Mouse (Mus musculus) neural tube, embryonic 12.5 days (tissue): ENCODE results near the gene Rgs11. TPM values are rescaled to one million over a fixed set of nuclear protein-coding genes. Genes with fewer than 3 reads are reported as not detected.

Source experiments
- polyA plus RNA-seq: library from polyadenylated mRNA; unstranded; fragments of >200 nt; fragmentation: Nextera tagmentation; extraction: Ambion mirVana; gene quantifications from 2 replicates; pipeline ENCODE4 v1.2.1, GENCODE M21; 2016

Gene Rgs11
- polyA plus RNA-seq, 1 experiment from 2014 or later: 6.3 TPM

Other genes with a start within 250 kb of the Rgs11 start
- 28.2 and 31.5 TPM in 2 replicates for gene Capn15, start 217.2 kb upstream of the Rgs11 start, polyA plus RNA-seq
- 33.8 and 36.7 TPM in 2 replicates for gene Rab11fip3, start 133.4 kb upstream of the Rgs11 start, polyA plus RNA-seq
- 28.6 and 30.1 TPM in 2 replicates for gene Decr2, start 112.6 kb upstream of the Rgs11 start, polyA plus RNA-seq
- 50.8 and 54.4 TPM in 2 replicates for gene Nme4, start 107.3 kb upstream of the Rgs11 start, polyA plus RNA-seq
- gene Tmem8, start 89.7 kb upstream of the Rgs11 start, polyA plus RNA-seq: 2.3 and 2.4 TPM in 2 replicates
- 190 and 200 TPM in 2 replicates for gene Mrpl28, start 79.5 kb upstream of the Rgs11 start, polyA plus RNA-seq
- gene Axin1, start 64.3 kb upstream of the Rgs11 start, polyA plus RNA-seq: 22.6 and 23.4 TPM in 2 replicates
- 0.15 and 0.60 TPM in 2 replicates for gene Pdia2, start 3.9 kb upstream of the Rgs11 start, polyA plus RNA-seq
- gene Arhgdig, start 4.8 kb downstream of the Rgs11 start, polyA plus RNA-seq: 37.6 and 45.2 TPM in 2 replicates
- gene Fam234a, start 41.3 kb downstream of the Rgs11 start, polyA plus RNA-seq: 28.6 and 29.9 TPM in 2 replicates
- 141 and 146 TPM in 2 replicates for gene Luc7l, start 49.9 kb downstream of the Rgs11 start, polyA plus RNA-seq
- gene Neurl1b, start 211.9 kb downstream of the Rgs11 start, polyA plus RNA-seq: 0.50 and 0.58 TPM in 2 replicates